Comparison of ENCODE assay signal across 8 mouse cellular contexts in the genomic region with DNA sequence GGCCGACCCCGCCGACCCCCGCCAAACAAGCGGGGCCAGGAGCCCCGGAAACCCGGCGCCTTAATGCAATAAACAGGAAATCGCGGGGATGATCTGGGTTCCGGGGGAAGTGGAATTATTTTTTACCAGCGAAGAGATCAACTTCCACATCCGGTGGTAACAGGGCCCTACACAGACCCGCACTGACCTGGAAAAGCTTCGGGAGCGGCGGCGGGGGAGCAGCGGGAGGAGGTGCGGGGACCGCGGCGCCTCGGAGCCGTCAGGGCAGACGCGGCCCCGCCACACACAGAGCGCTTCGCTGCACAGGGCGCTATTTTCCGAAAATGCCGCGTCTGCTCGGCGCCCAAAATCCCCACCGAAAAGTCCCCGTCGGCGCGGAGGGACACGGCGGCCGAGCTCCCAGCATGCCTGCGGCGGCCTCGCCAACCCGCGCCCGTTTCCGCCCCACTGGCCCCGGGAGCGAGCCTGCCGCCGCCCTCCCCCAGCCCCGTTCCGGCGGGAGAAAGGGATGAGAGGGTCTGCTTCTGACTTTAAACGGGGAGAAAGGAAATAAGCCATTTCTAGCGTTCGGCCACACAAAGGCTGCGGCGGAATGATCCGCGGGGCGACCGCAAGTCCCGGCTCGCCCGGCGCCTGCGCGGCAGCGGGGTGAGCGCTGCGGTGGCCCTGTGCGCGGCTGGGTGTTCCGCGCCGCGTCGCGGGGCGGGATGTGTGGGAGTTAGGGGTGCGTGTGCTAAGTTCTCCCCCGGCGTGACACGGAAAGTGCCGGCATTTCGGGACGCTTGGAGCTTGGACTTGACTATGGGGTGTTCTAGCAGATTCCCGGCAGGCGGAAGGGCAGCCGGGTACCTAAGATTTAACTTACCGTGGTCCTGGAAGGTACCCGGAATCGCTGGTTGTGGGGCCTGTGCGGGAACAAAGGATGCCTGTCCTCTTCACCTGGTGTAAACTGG. TPM values are rescaled to one million over a fixed set of nuclear protein-coding genes. Genes with fewer than 3 reads are reported as not detected.
DNase-seq lines count a peak whose midpoint lies in the region; ATAC-seq and TF ChIP-seq lines count a peak whose summit lies in the region.

No protein-coding gene starts in this region.

- intact Hi-C loops in heart, postnatal 36 days (cut with DNase I), result loop anchor here (1.0 kb wide), 1 partner anchor 32 kb away; a partner anchor contains a TSS

- H3K9ac ChIP-seq in MEL (ENCODE audit: control insufficient read depth, low read depth, low read length, poor library complexity, severe bottlenecking), result peak overlapping the region; percentile 95
- peak overlapping the region; percentile 98 for H3K9ac ChIP-seq in forebrain, embryonic 16.5 days (replicated peaks; ENCODE audit: low read depth, low read length)
- H3K9ac ChIP-seq in neural tube, embryonic 15.5 days (replicated peaks), result peak overlapping the region; percentile 98

- WGBS in forebrain, embryonic 16.5 days, result under 1% methylated on average over 83 of the region's 99 CpGs
- under 1% methylated on average over 99 of the region's 99 CpGs for WGBS in lung, adult 2 months
- under 1% methylated on average over 98 of the region's 99 CpGs for WGBS in neural tube, embryonic 15.5 days

- peaks cover 0 to 26% of the 10 kb centered on the region in 2 experiments; a peak in 2 of 4 replicates for H3K36me3 ChIP-seq in MEL (ENCODE audit: control insufficient read depth in 1 of 2, insufficient read depth in 2 of 2, low read length in 2 of 2)
- H3K36me3 ChIP-seq in forebrain, embryonic 16.5 days (ENCODE audit: control insufficient read depth, insufficient read depth), result no peaks in the 10 kb centered on the region
- H3K36me3 ChIP-seq in neural tube, embryonic 15.5 days, result no peaks in the 10 kb centered on the region; the same call in 1 of the 2 replicates

- H3K4me2 ChIP-seq in forebrain, embryonic 16.5 days (ENCODE audit: low read length), result peak overlapping the region; percentile 81
- H3K4me2 ChIP-seq in neural tube, embryonic 15.5 days, result peak overlapping the region; percentile 63

- no peaks in the 10 kb centered on the region for H3K9me3 ChIP-seq in MEL (replicated peaks; ENCODE audit: insufficient read depth, low read length)
- H3K9me3 ChIP-seq in forebrain, embryonic 16.5 days (ENCODE audit: control insufficient read depth, low read length), result no peaks in the 10 kb centered on the region
- no peaks in the 10 kb centered on the region for H3K9me3 ChIP-seq in neural tube, embryonic 15.5 days (replicated peaks)

- no peak for TF ChIP-seq CTCF in MEL (IDR thresholded peaks at IDR 0.05 in 2 of 3, conservative IDR thresholded peaks at IDR 0.05 in 1 of 3; ENCODE audit: control insufficient read depth in 1 of 3, insufficient read depth in 1 of 3, low read depth in 2 of 3, low read length in 3 of 3, poor library complexity in 1 of 3, severe bottlenecking in 1 of 3)
- no peak for TF ChIP-seq CTCF in layer of hippocampus, adult 2 months (conservative IDR thresholded peaks at IDR 0.05)
- no peak for TF ChIP-seq CTCF in lung, adult 2 months (IDR thresholded peaks at IDR 0.05; ENCODE audit: insufficient read depth, low read length)

- DNase-seq in MEL (ENCODE audit: low read depth, low spot score), result peak; percentile 93
- peak; percentile 78 to 92 for DNase-seq in cerebellum, adult 18-20 months
- peak; percentile 86 to 95 for DNase-seq in heart, postnatal 36 days
- DNase-seq in layer of hippocampus, adult 2 months (ENCODE audit: low spot score in 2 of 2), result peak; percentile 79 to 86
- DNase-seq in lung, adult 2 months, result peak; percentile 93
- peak; percentile 89 for DNase-seq in testis, postnatal 10 days (ENCODE audit: low spot score)

- H3K4me3 ChIP-seq in MEL (ENCODE audit: control insufficient read depth in 1 of 2, insufficient read depth in 1 of 2, low read depth in 2 of 2, low read length in 2 of 2), result peak overlapping the region; percentile 82 to 99
- H3K4me3 ChIP-seq in forebrain, embryonic 16.5 days (replicated peaks; ENCODE audit: low read length), result peak overlapping the region; percentile 94
- peak overlapping the region; percentile 94 for H3K4me3 ChIP-seq in layer of hippocampus, adult 2 months
- H3K4me3 ChIP-seq in lung, adult 2 months (replicated peaks; ENCODE audit: extremely low read depth, low read depth, low read length), result peak overlapping the region; percentile 71
- H3K4me3 ChIP-seq in neural tube, embryonic 15.5 days (replicated peaks), result peak overlapping the region; percentile 92

- peak overlapping the region; percentile 87 for H3K27ac ChIP-seq in MEL (ENCODE audit: control insufficient read depth, low read depth, low read length)
- peak overlapping the region; percentile 100 for H3K27ac ChIP-seq in forebrain, embryonic 16.5 days (ENCODE audit: low read length)
- H3K27ac ChIP-seq in layer of hippocampus, adult 2 months, result peak overlapping the region; percentile 99
- peak overlapping the region; percentile 100 for H3K27ac ChIP-seq in neural tube, embryonic 15.5 days (replicated peaks)

- H3K79me2 ChIP-seq in MEL (ENCODE audit: control insufficient read depth, insufficient read depth, low read length, poor library complexity), result peaks cover 49% of the 10 kb centered on the region

- TF ChIP-seq EP300 in MEL (IDR thresholded peaks at IDR 0.05; ENCODE audit: low read depth in 1 of 2, low read length in 2 of 2), result no peak

- H3K27me3 ChIP-seq in MEL (ENCODE audit: control insufficient read depth in 1 of 2, insufficient read depth in 2 of 2, low read length in 2 of 2), result no peaks in the 10 kb centered on the region
- H3K27me3 ChIP-seq in forebrain, embryonic 16.5 days (replicated peaks; ENCODE audit: control insufficient read depth, insufficient read depth, low read length), result no peaks in the 10 kb centered on the region
- no peaks in the 10 kb centered on the region for H3K27me3 ChIP-seq in neural tube, embryonic 15.5 days (replicated peaks)

- H3K4me1 ChIP-seq in MEL (ENCODE audit: control insufficient read depth in 1 of 2, insufficient read depth in 2 of 2, low read length in 2 of 2), result peaks cover 4 to 12% of the 10 kb centered on the region in 2 experiments
- H3K4me1 ChIP-seq in forebrain, embryonic 16.5 days (replicated peaks; ENCODE audit: control insufficient read depth, insufficient read depth, low read length), result peaks cover 32% of the 10 kb centered on the region
- peaks cover 5% of the 10 kb centered on the region for H3K4me1 ChIP-seq in lung, adult 2 months (ENCODE audit: control insufficient read depth, insufficient read depth, low read length)
- H3K4me1 ChIP-seq in neural tube, embryonic 15.5 days, result peaks cover 41% of the 10 kb centered on the region

- TF ChIP-seq POLR2A in MEL (IDR thresholded peaks at IDR 0.05; ENCODE audit: control insufficient read depth in 1 of 2, insufficient read depth in 1 of 2, low read depth in 1 of 2, low read length in 2 of 2, poor library complexity in 1 of 2), result peak; percentile 82 to 88
- TF ChIP-seq POLR2A in lung, adult 2 months (IDR thresholded peaks at IDR 0.05; ENCODE audit: borderline replicate concordance, extremely low read depth, low read depth, low read length), result peak; percentile 94

- peak; percentile 95 for ATAC-seq in forebrain, embryonic 16.5 days
- ATAC-seq in neural tube, embryonic 15.5 days (ENCODE audit: low FRiP score), result peak; percentile 95

- no peak for TF ChIP-seq RAD21 in MEL (IDR thresholded peaks at IDR 0.05; ENCODE audit: low read depth, low read length)

TF ChIP-seq in MEL, 35 proteins besides CTCF, POLR2A, EP300 and RAD21 (continues in another document):
- peak; percentile 72 for TF ChIP-seq TBP (IDR thresholded peaks at IDR 0.05; ENCODE audit: low read depth, low read length)
- TF ChIP-seq MXI1 (IDR thresholded peaks at IDR 0.05; ENCODE audit: low read depth, low read length), result peak; percentile 77
- peak; percentile 50 for TF ChIP-seq TCF12 (IDR thresholded peaks at IDR 0.05; ENCODE audit: low read depth, low read length)
- TF ChIP-seq MAFK (IDR thresholded peaks at IDR 0.05; ENCODE audit: borderline replicate concordance, low read depth, low read length), result no peak
- TF ChIP-seq TAL1 (IDR thresholded peaks at IDR 0.05; ENCODE audit: low read length), result no peak
- no peak for TF ChIP-seq SMC3 (IDR thresholded peaks at IDR 0.05; ENCODE audit: low read depth, low read length)
- peak; percentile 87 for TF ChIP-seq NRF1 (IDR thresholded peaks at IDR 0.05; ENCODE audit: insufficient read depth, low read depth, low read length, poor library complexity, severe bottlenecking)
- TF ChIP-seq POLR2AphosphoS5 (IDR thresholded peaks at IDR 0.05; ENCODE audit: borderline replicate concordance, low read depth, low read length), result no peak
- no peak for TF ChIP-seq CHD2 (IDR thresholded peaks at IDR 0.05; ENCODE audit: low read length)

RNA-seq across cellular contexts. Expression of a gene that starts 0.7 kb away (rescaled TPM):
- total RNA-seq in MEL (2012; rRNA removed), result 11.7 and 13.1 TPM in 2 replicates
- 10 to 100 TPM in 1 of 2 experiments, not detected in 1; 17.8 TPM for polyA plus RNA-seq in MEL (2012; ENCODE audit: insufficient read depth in 1 of 2, insufficient read length in 2 of 2, low read depth in 1 of 2, low replicate concordance in 2 of 2, missing spikeins in 1 of 2)
- polyA plus RNA-seq in forebrain, embryonic 16.5 days (2015; fragmentation: Nextera tagmentation; extraction: Ambion mirVana), result 56.3 and 57.7 TPM in 2 replicates
- total RNA-seq in heart, postnatal 36 days (2021), result 10 to 100 TPM; 12.1 to 13.6 TPM
- total RNA-seq in layer of hippocampus, adult 2 months (2021), result 10 to 100 TPM; 18.2 to 18.5 TPM
- 7.1 and 11.6 TPM in 2 replicates for polyA plus RNA-seq in lung, adult 2 months (2012; rRNA removed)
- 36.0 and 37.1 TPM in 2 replicates for polyA plus RNA-seq in neural tube, embryonic 15.5 days (2015; fragmentation: Nextera tagmentation; extraction: Ambion mirVana)

RNA-seq across cellular contexts. Expression of a gene that starts 31.7 kb away (rescaled TPM):
- total RNA-seq in MEL (2012; rRNA removed), result 18.5 and 21.1 TPM in 2 replicates
- polyA plus RNA-seq in MEL (2012; ENCODE audit: insufficient read depth in 1 of 2, insufficient read length in 2 of 2, low read depth in 1 of 2, low replicate concordance in 2 of 2, missing spikeins in 1 of 2), result 10 to 100 TPM in 1 of 2 experiments, not detected in 1; 34.6 TPM
- polyA plus RNA-seq in forebrain, embryonic 16.5 days (2015; fragmentation: Nextera tagmentation; extraction: Ambion mirVana), result 28.8 and 34.5 TPM in 2 replicates
- 10 to 100 TPM; 28.8 to 29.1 TPM for total RNA-seq in heart, postnatal 36 days (2021)
- 10 to 100 TPM; 50.9 to 53.3 TPM for total RNA-seq in layer of hippocampus, adult 2 months (2021)
- polyA plus RNA-seq in lung, adult 2 months (2012; rRNA removed), result 22.9 and 23.9 TPM in 2 replicates
- polyA plus RNA-seq in neural tube, embryonic 15.5 days (2015; fragmentation: Nextera tagmentation; extraction: Ambion mirVana), result 30.1 and 33.2 TPM in 2 replicates

RNA-seq across cellular contexts. Expression of a gene that starts 56.3 kb away (rescaled TPM):
- total RNA-seq in MEL (2012; rRNA removed), result 2.2 and 2.8 TPM in 2 replicates
- 1 to 10 TPM in 1 of 2 experiments, not detected in 1; 5.5 TPM for polyA plus RNA-seq in MEL (2012; ENCODE audit: insufficient read depth in 1 of 2, insufficient read length in 2 of 2, low read depth in 1 of 2, low replicate concordance in 2 of 2, missing spikeins in 1 of 2)
- 1.1 and 1.8 TPM in 2 replicates for polyA plus RNA-seq in forebrain, embryonic 16.5 days (2015; fragmentation: Nextera tagmentation; extraction: Ambion mirVana)
- total RNA-seq in heart, postnatal 36 days (2021), result 1 to 10 TPM in 1 of 2 experiments, under 1 TPM in 1; 0.95 to 1.2 TPM
- total RNA-seq in layer of hippocampus, adult 2 months (2021), result 1 to 10 TPM; 1.1 TPM
- 59.1 and 75.3 TPM in 2 replicates for polyA plus RNA-seq in lung, adult 2 months (2012; rRNA removed)
- 1.3 and 2.1 TPM in 2 replicates for polyA plus RNA-seq in neural tube, embryonic 15.5 days (2015; fragmentation: Nextera tagmentation; extraction: Ambion mirVana)

Comparison
In these comparisons a context has a peak if more than half of its experiments do, and no peak if none do; other contexts are left out.
1. Peak in every context shown above with its lines: DNase-seq, ATAC-seq, H3K4me3 ChIP-seq and H3K27ac ChIP-seq.